Mouse (Mus musculus): ENCODE measurements around the gene Adam22.

Adam22 gene

GRCm38 (mm10) chr5:8146146-8146545 lies 221.8 kb downstream of the Adam22 start:
- no peak for DNase-seq

- DNase-seq, result no peak
These were observed 222.5 kb downstream of the Adam22 start for GRCm38 (mm10) chr5:8145473-8145872.

GRCm38 (mm10) chr5:8132546-8132945 lies 235.4 kb downstream of the Adam22 start:
- DNase-seq, result no peak

GRCm38 (mm10) chr5:8131918-8132317 lies 236.0 kb downstream of the Adam22 start:
- peak; percentile 17 for DNase-seq

GRCm38 (mm10) chr5:8129750-8130149 lies 238.2 kb downstream of the Adam22 start:
- DNase-seq, result no peak

- peak; percentile 28 for DNase-seq
These were observed 247.0 kb downstream of the Adam22 start for GRCm38 (mm10) chr5:8120926-8121325.

GRCm38 (mm10) chr5:8120087-8120486 lies 247.9 kb downstream of the Adam22 start:
- DNase-seq, result no peak

GRCm38 (mm10) chr5:8116561-8117168 lies 251.3 kb downstream of the Adam22 start:
- no peak for DNase-seq

GRCm38 (mm10) chr5:8112246-8112645 lies 255.7 kb downstream of the Adam22 start:
- DNase-seq, result peak; percentile 82

GRCm38 (mm10) chr5:8111691-8112090 lies 256.3 kb downstream of the Adam22 start:
- no peak for DNase-seq

- DNase-seq, result peak; percentile 89
These were observed 272.3 kb downstream of the Adam22 start for GRCm38 (mm10) chr5:8095689-8096088.

- peak; percentile 35 for DNase-seq
These were observed 273.0 kb downstream of the Adam22 start for GRCm38 (mm10) chr5:8094921-8095320.

- no peak for DNase-seq
These were observed 279.8 kb downstream of the Adam22 start for GRCm38 (mm10) chr5:8088147-8088546.

- no peak for DNase-seq
These were observed 282.3 kb downstream of the Adam22 start for GRCm38 (mm10) chr5:8085661-8086060.

GRCm38 (mm10) chr5:8082800-8083509 lies 285.0 kb downstream of the Adam22 start:
- no peak for DNase-seq

GRCm38 (mm10) chr5:8077481-8077880 lies 290.5 kb downstream of the Adam22 start:
- DNase-seq, result no peak

- no peak for DNase-seq
These were observed 293.9 kb downstream of the Adam22 start for GRCm38 (mm10) chr5:8073901-8074561.

GRCm38 (mm10) chr5:8073406-8073805 lies 294.6 kb downstream of the Adam22 start:
- no peak for DNase-seq

- no peak for DNase-seq
These were observed 304.8 kb downstream of the Adam22 start for GRCm38 (mm10) chr5:8063207-8063606.

- no peak for DNase-seq
These were observed 305.5 kb downstream of the Adam22 start for GRCm38 (mm10) chr5:8062469-8062868.

- no peak for DNase-seq
These were observed 309.9 kb downstream of the Adam22 start for GRCm38 (mm10) chr5:8058056-8058455.

- DNase-seq, result no peak
These were observed 311.0 kb downstream of the Adam22 start for GRCm38 (mm10) chr5:8057018-8057323.

- peak; percentile 81 for DNase-seq
These were observed 311.6 kb downstream of the Adam22 start for GRCm38 (mm10) chr5:8056141-8057017.
